Mouse (Mus musculus) limb, embryonic 13.5 days (tissue): Measurements from ENCODE around the gene Abcb7. TPM values are rescaled to one million over a fixed set of nuclear protein-coding genes. Genes with fewer than 3 reads are reported as not detected.

Experiments used
- ATAC-seq: fragments of 200-750 bp; cut with Nextera tagmentation; 2 replicates; pipeline ENCODE4 v1.8.0; 2017; ENCODE audit warnings: low read depth, moderate number of reproducible peaks, moderate TSS enrichment; ENCODE audit not compliant: low FRiP score
- H3K27ac ChIP-seq: fragments of 300-500 bp; sonication (generic); 2 replicates; pipeline ENCODE4 v1.5.1; 2015; ENCODE audit warnings: inconsistent platforms, mild to moderate bottlenecking, moderate library complexity
- H3K27me3 ChIP-seq: fragments of 300-500 bp; sonication (generic); 2 replicates; pipeline ENCODE4 v1.6.1; 2015; ENCODE audit warnings: mild to moderate bottlenecking, inconsistent platforms
- H3K36me3 ChIP-seq: fragments of 300-500 bp; sonication (generic); 2 replicates; pipeline ENCODE4 v1.6.1; 2015; ENCODE audit warnings: inconsistent platforms, mild to moderate bottlenecking, moderate library complexity
- H3K4me1 ChIP-seq: fragments of 300-500 bp; sonication (generic); 2 replicates; pipeline ENCODE4 v1.6.1; 2015; ENCODE audit warnings: inconsistent platforms
- H3K4me2 ChIP-seq: fragments of 300-500 bp; sonication (generic); replicated peaks from 2 replicates; pipeline ENCODE4 v1.6.1; 2015; ENCODE audit warnings: inconsistent platforms, mild to moderate bottlenecking, moderate library complexity
- H3K4me3 ChIP-seq: fragments of 300-500 bp; sonication (generic); 2 replicates; pipeline ENCODE4 v1.5.1; 2015; ENCODE audit warnings: moderate library complexity, mild to moderate bottlenecking, inconsistent platforms
- H3K9ac ChIP-seq: fragments of 300-500 bp; sonication (generic); 2 replicates; pipeline ENCODE4 v1.6.1; 2015; ENCODE audit warnings: mild to moderate bottlenecking, inconsistent platforms
- H3K9me3 ChIP-seq: fragments of 300-500 bp; sonication (generic); 2 replicates; pipeline ENCODE4 v1.6.1; 2016; ENCODE audit warnings: inconsistent platforms
- WGBS: fragments of 180-500 bp; shearing (Covaris S2); methylation state at CpG from one replicate; pipeline ENCODE4 v1.1.7; 2015; 5-methylcytosine and 5-hydroxymethylcytosine counted together
- polyA plus RNA-seq: library from polyadenylated mRNA; unstranded; fragments of >200 nt; fragmentation: Nextera tagmentation; extraction: Ambion mirVana; gene quantifications from 2 replicates; pipeline ENCODE4 v1.2.1, GENCODE M21; 2015

Gene Abcb7
- polyA plus RNA-seq: 5.7 and 5.9 TPM in 2 replicates

- 17% methylated on average over 58 of the region's 58 CpGs for WGBS
Observed at GRCm38 (mm10) chrX:104413183-104413983, at the start of gene Abcb7. TSS of gene Abcb7 (minus strand) at chrX:104413856.

GRCm38 (mm10) chrX:104461755-104462154 is 48.1 kb upstream of the Abcb7 start:
- Histone ChIP-seq H3K4me3 (no peak overlapping the region), H3K36me3 (no peaks in the 10 kb centered on the region), H3K4me2 (no peak overlapping the region), H3K27me3 (0 out of 2 replicates have a peak, but pooled peaks cover 3% of the 10 kb centered on the region), H3K9me3 (no peaks in the 10 kb centered on the region), H3K9ac (no peak overlapping the region), H3K27ac (no peak overlapping the region), H3K4me1 (no peaks in the 10 kb centered on the region)
- 44% methylated on average over 2 of the region's 2 CpGs for WGBS
- no peak for ATAC-seq

More at GRCm38 (mm10) chrX:104413183-104413983, at the start of gene Abcb7:
- Histone ChIP-seq H3K9ac (peak within 1 kb of the TSS; percentile 79), H3K27me3 (peaks cover 31% of the 10 kb centered on the region), H3K4me2 (peak within 1 kb of the TSS; percentile 59), H3K4me1 (no peaks in the 10 kb centered on the region), H3K36me3 (no peaks in the 10 kb centered on the region), H3K9me3 (no peaks in the 10 kb centered on the region), H3K27ac (peak within 1 kb of the TSS; percentile 88), H3K4me3 (peak within 1 kb of the TSS; percentile 61)
- ATAC-seq: peak; percentile 94

GRCm38 (mm10) chrX:104452433-104452832 is 38.8 kb upstream of the Abcb7 start:
- Histone ChIP-seq H3K9me3 (no peaks in the 10 kb centered on the region), H3K4me3 (no peak overlapping the region), H3K4me2 (no peak overlapping the region), H3K27me3 (peaks cover 12% of the 10 kb centered on the region; the same call in 1 of the 2 replicates), H3K9ac (no peak overlapping the region), H3K4me1 (no peaks in the 10 kb centered on the region), H3K36me3 (no peaks in the 10 kb centered on the region), H3K27ac (no peak overlapping the region)
- WGBS: 80% methylated on average over 1 of the region's 1 CpGs
- ATAC-seq: no peak

GRCm38 (mm10) chrX:104433456-104433855 is 19.8 kb upstream of the Abcb7 start:
- 44% methylated on average over 1 of the region's 1 CpGs for WGBS
- Histone ChIP-seq H3K4me2 (no peak overlapping the region), H3K27ac (no peak overlapping the region), H3K4me3 (no peak overlapping the region), H3K36me3 (no peaks in the 10 kb centered on the region), H3K4me1 (no peaks in the 10 kb centered on the region), H3K27me3 (peaks cover 9% of the 10 kb centered on the region; the same call in 1 of the 2 replicates), H3K9ac (no peak overlapping the region), H3K9me3 (no peaks in the 10 kb centered on the region)
- no peak for ATAC-seq

GRCm38 (mm10) chrX:104428108-104428507 is 14.5 kb upstream of the Abcb7 start:
- Histone ChIP-seq H3K9ac (no peak overlapping the region), H3K27ac (no peak overlapping the region), H3K27me3 (peaks cover 6% of the 10 kb centered on the region; the same call in 1 of the 2 replicates), H3K36me3 (no peaks in the 10 kb centered on the region), H3K9me3 (no peaks in the 10 kb centered on the region), H3K4me1 (no peaks in the 10 kb centered on the region), H3K4me2 (no peak overlapping the region), H3K4me3 (no peak overlapping the region)
- no peak for ATAC-seq
- 82% methylated on average over 3 of the region's 3 CpGs for WGBS

GRCm38 (mm10) chrX:104413995-104414394 is 339 bp upstream of the Abcb7 start:
- Histone ChIP-seq H3K9ac (no peak overlapping the region), H3K36me3 (no peaks in the 10 kb centered on the region), H3K4me3 (peak overlapping the region; percentile 61), H3K9me3 (no peaks in the 10 kb centered on the region), H3K27ac (peak overlapping the region; percentile 88), H3K4me2 (peak overlapping the region; percentile 57), H3K4me1 (no peaks in the 10 kb centered on the region), H3K27me3 (peaks cover 29% of the 10 kb centered on the region)
- 33% methylated on average over 7 of the region's 7 CpGs for WGBS
- ATAC-seq: 0 out of 2 replicates have a peak, but pooled peaks have one; percentile 28

- no peak overlapping the region for H3K4me2 ChIP-seq
- H3K36me3 ChIP-seq: no peaks in the 10 kb centered on the region
- no peaks in the 10 kb centered on the region for H3K9me3 ChIP-seq
- ATAC-seq: no peak
- peaks cover 15% of the 10 kb centered on the region for H3K27me3 ChIP-seq
- H3K27ac ChIP-seq: no peak overlapping the region
- no peak overlapping the region for H3K4me3 ChIP-seq
- H3K9ac ChIP-seq: no peak overlapping the region
- no peaks in the 10 kb centered on the region for H3K4me1 ChIP-seq
Observed at GRCm38 (mm10) chrX:104408137-104408536, 5.5 kb downstream of the Abcb7 start.

GRCm38 (mm10) chrX:104402463-104402862 is 11.2 kb downstream of the Abcb7 start:
- no peak overlapping the region for H3K4me3 ChIP-seq
- H3K9me3 ChIP-seq: no peaks in the 10 kb centered on the region
- no peak overlapping the region for H3K4me2 ChIP-seq
- no peak overlapping the region for H3K9ac ChIP-seq
- no peaks in the 10 kb centered on the region for H3K4me1 ChIP-seq
- ATAC-seq: no peak
- H3K27ac ChIP-seq: no peak overlapping the region
- WGBS: 79% methylated on average over 5 of the region's 5 CpGs
- H3K36me3 ChIP-seq: no peaks in the 10 kb centered on the region
- peaks cover 20% of the 10 kb centered on the region for H3K27me3 ChIP-seq

GRCm38 (mm10) chrX:104401134-104401533 is 12.5 kb downstream of the Abcb7 start:
- Histone ChIP-seq H3K4me1 (no peaks in the 10 kb centered on the region), H3K9ac (no peak overlapping the region), H3K27ac (no peak overlapping the region), H3K4me3 (no peak overlapping the region), H3K36me3 (no peaks in the 10 kb centered on the region), H3K27me3 (peaks cover 22% of the 10 kb centered on the region), H3K4me2 (no peak overlapping the region), H3K9me3 (no peaks in the 10 kb centered on the region)
- no peak for ATAC-seq
- 95% methylated on average over 1 of the region's 1 CpGs for WGBS

GRCm38 (mm10) chrX:104397526-104397925 is 16.1 kb downstream of the Abcb7 start:
- no peaks in the 10 kb centered on the region for H3K36me3 ChIP-seq
- no peaks in the 10 kb centered on the region for H3K9me3 ChIP-seq
- no peak for ATAC-seq

GRCm38 (mm10) chrX:104359686-104360085 is 54.0 kb downstream of the Abcb7 start:
- no peak overlapping the region for H3K27ac ChIP-seq
- H3K27me3 ChIP-seq: peaks cover 12% of the 10 kb centered on the region; the same call in 1 of the 2 replicates
- no peak for ATAC-seq
- no peaks in the 10 kb centered on the region for H3K36me3 ChIP-seq
- no peak overlapping the region for H3K9ac ChIP-seq
- H3K4me1 ChIP-seq: no peaks in the 10 kb centered on the region
- H3K9me3 ChIP-seq: no peaks in the 10 kb centered on the region
- no peak overlapping the region for H3K4me3 ChIP-seq
- no peak overlapping the region for H3K4me2 ChIP-seq

More at GRCm38 (mm10) chrX:104397526-104397925, 16.1 kb downstream of the Abcb7 start:
- Histone ChIP-seq H3K4me3 (no peak overlapping the region), H3K27ac (no peak overlapping the region), H3K4me2 (no peak overlapping the region), H3K27me3 (peaks cover 14% of the 10 kb centered on the region; the same call in 1 of the 2 replicates), H3K9ac (no peak overlapping the region), H3K4me1 (no peaks in the 10 kb centered on the region)
- WGBS: 73% methylated on average over 1 of the region's 1 CpGs

- WGBS: 74% methylated on average over 1 of the region's 1 CpGs
- H3K4me2 ChIP-seq: no peak overlapping the region
- no peak overlapping the region for H3K9ac ChIP-seq
- no peak overlapping the region for H3K27ac ChIP-seq
- no peaks in the 10 kb centered on the region for H3K36me3 ChIP-seq
- peaks cover 9% of the 10 kb centered on the region; the same call in 1 of the 2 replicates for H3K27me3 ChIP-seq
- no peaks in the 10 kb centered on the region for H3K4me1 ChIP-seq
- H3K9me3 ChIP-seq: no peaks in the 10 kb centered on the region
- H3K4me3 ChIP-seq: no peak overlapping the region
- ATAC-seq: no peak
Observed at GRCm38 (mm10) chrX:104355842-104356241, 57.8 kb downstream of the Abcb7 start.
